ENCODE assay signal across 8 mouse cellular contexts in genomic region chr10:61068436-61069192, GRCm38 (mm10). TPM values are rescaled to one million over a fixed set of nuclear protein-coding genes. Genes with fewer than 3 reads are reported as not detected.
A peak's percentile ranks its signal among the peaks of the same experiment; 100 is the strongest.
DNase-seq lines count a peak whose midpoint lies in the region; ATAC-seq and TF ChIP-seq lines count a peak whose summit lies in the region.

No protein-coding gene starts in this region.

- dilution Hi-C loops in CH12.LX (cut with MboI; ENCODE audit: extremely low pct_ligation_motif_present, extremely low pct_unique_long_range_greater_than_20kb, low sequenced_read_pairs) = loop anchor here (25.0 kb wide), 1 partner anchor 306 kb away; the partner anchor contains the start of gene Slc29a3

- H3K79me2 ChIP-seq in CH12.LX (replicated peaks; ENCODE audit: control insufficient read depth, extremely low read depth, insufficient read depth, poor library complexity, severe bottlenecking) = no peaks in the 10 kb centered on the region

- peak; percentile 78 for TF ChIP-seq RAD21 in CH12.LX (IDR thresholded peaks at IDR 0.05; ENCODE audit: low read depth, low read length)

- WGBS in embryonic facial prominence, embryonic 13.5 days = 4% methylated on average over 8 of the region's 8 CpGs
- 2% methylated on average over 8 of the region's 8 CpGs for WGBS in heart, embryonic 14.5 days
- WGBS in liver, embryonic 14.5 days (ENCODE audit: insufficient replicate concordance) = 9% methylated on average over 8 of the region's 8 CpGs

- no peak overlapping the region for H3K27ac ChIP-seq in CH12.LX (ENCODE audit: insufficient read depth, low read depth)
- no peak overlapping the region for H3K27ac ChIP-seq in embryonic facial prominence, embryonic 13.5 days
- H3K27ac ChIP-seq in heart, embryonic 14.5 days (replicated peaks in 1 of 2; ENCODE audit: control insufficient read depth in 1 of 2, insufficient read depth in 1 of 2, low read depth in 2 of 2, low read length in 2 of 2) = peak overlapping the region; percentile 81 to 90
- no peak overlapping the region for H3K27ac ChIP-seq in liver, embryonic 14.5 days

- no peak overlapping the region; the same call in 1 of the 2 replicates for H3K4me2 ChIP-seq in CH12.LX (ENCODE audit: insufficient read depth, low read depth, poor library complexity, severe bottlenecking)
- peak overlapping the region; percentile 45 for H3K4me2 ChIP-seq in embryonic facial prominence, embryonic 13.5 days
- peak overlapping the region; percentile 52 for H3K4me2 ChIP-seq in heart, embryonic 14.5 days (ENCODE audit: low read length)
- H3K4me2 ChIP-seq in liver, embryonic 14.5 days (ENCODE audit: low read depth) = no peak overlapping the region

- H3K9me3 ChIP-seq in CH12.LX (replicated peaks; ENCODE audit: low read length) = no peaks in the 10 kb centered on the region
- no peaks in the 10 kb centered on the region for H3K9me3 ChIP-seq in embryonic facial prominence, embryonic 13.5 days
- no peaks in the 10 kb centered on the region for H3K9me3 ChIP-seq in heart, embryonic 14.5 days (ENCODE audit: control insufficient read depth, low read length)
- no peaks in the 10 kb centered on the region for H3K9me3 ChIP-seq in liver, embryonic 14.5 days (ENCODE audit: control insufficient read depth, low read length)

- TF ChIP-seq CTCF in CH12.LX (conservative IDR thresholded peaks at IDR 0.05 in 1 of 2, IDR thresholded peaks at IDR 0.05 in 1 of 2; ENCODE audit: low read depth in 2 of 2, low read length in 2 of 2) = peak; percentile 46 to 84
- TF ChIP-seq CTCF in liver, embryonic 14.5 days (IDR thresholded peaks at IDR 0.05; ENCODE audit: low read depth) = peak; percentile 90

- H3K27me3 ChIP-seq in CH12.LX (replicated peaks) = peaks cover 56% of the 10 kb centered on the region
- H3K27me3 ChIP-seq in embryonic facial prominence, embryonic 13.5 days = no peaks in the 10 kb centered on the region
- H3K27me3 ChIP-seq in heart, embryonic 14.5 days (ENCODE audit: control insufficient read depth, insufficient read depth, low read length) = no peaks in the 10 kb centered on the region
- no peaks in the 10 kb centered on the region for H3K27me3 ChIP-seq in liver, embryonic 14.5 days (ENCODE audit: control insufficient read depth, insufficient read depth, low read length)

- no peak for TF ChIP-seq EP300 in CH12.LX (IDR thresholded peaks at IDR 0.05; ENCODE audit: low read length)
- TF ChIP-seq EP300 in liver, embryonic 14.5 days (IDR thresholded peaks at IDR 0.05; ENCODE audit: low read depth) = no peak

- H3K4me1 ChIP-seq in CH12.LX (ENCODE audit: control insufficient read depth in 1 of 2, insufficient read depth in 2 of 2) = peaks cover 5 to 12% of the 10 kb centered on the region in 2 experiments
- peaks cover 31% of the 10 kb centered on the region for H3K4me1 ChIP-seq in embryonic facial prominence, embryonic 13.5 days
- peaks cover 18 to 29% of the 10 kb centered on the region in 2 experiments for H3K4me1 ChIP-seq in heart, embryonic 14.5 days (ENCODE audit: control insufficient read depth in 2 of 2, insufficient read depth in 2 of 2, low read length in 2 of 2)
- H3K4me1 ChIP-seq in liver, embryonic 14.5 days (replicated peaks; ENCODE audit: control insufficient read depth in 2 of 2, insufficient read depth in 2 of 2, low read length in 1 of 2) = peaks cover 0 to 5% of the 10 kb centered on the region in 2 experiments; a peak in 1 of 4 replicates

- H3K9ac ChIP-seq in CH12.LX (ENCODE audit: insufficient read depth, low read depth) = no peak overlapping the region
- H3K9ac ChIP-seq in embryonic facial prominence, embryonic 13.5 days = 0 out of 2 replicates have a peak overlapping the region, but pooled peaks have one; percentile 32
- peak overlapping the region; percentile 35 for H3K9ac ChIP-seq in heart, embryonic 14.5 days (ENCODE audit: low read length)
- no peak overlapping the region for H3K9ac ChIP-seq in liver, embryonic 14.5 days (replicated peaks)

- peak; percentile 64 for DNase-seq in CH12.LX (ENCODE audit: extremely low read depth)
- peak; percentile 30 to 70 for DNase-seq in adrenal gland, postnatal 36 days
- peak; percentile 59 to 67 for DNase-seq in kidney, postnatal 25 days
- DNase-seq in liver, embryonic 14.5 days (ENCODE audit: low read depth in 3 of 3, low spot score in 3 of 3) = peak; percentile 24 to 44 (median 37)
- DNase-seq in neural tube, embryonic 10.5 days (ENCODE audit: extremely low spot score, low spot score) = peak; percentile 66
- peak; percentile 53 for DNase-seq in thymus, postnatal 14 days

- TF ChIP-seq POLR2A in CH12.LX (IDR thresholded peaks at IDR 0.05; ENCODE audit: low read depth, low read length) = no peak

- in situ Hi-C loops in CH12.LX (cut with MboI; ENCODE audit: low pct_ligation_motif_present, low pct_unique_long_range_greater_than_20kb, low sequenced_read_pairs) = no loop called here

- no peak overlapping the region for H3K4me3 ChIP-seq in CH12.LX (replicated peaks in 1 of 3; ENCODE audit: low read depth in 2 of 3, low read length in 2 of 3, poor library complexity in 1 of 3)
- H3K4me3 ChIP-seq in embryonic facial prominence, embryonic 13.5 days = 0 out of 2 replicates have a peak overlapping the region, but pooled peaks have one; percentile 13
- H3K4me3 ChIP-seq in heart, embryonic 14.5 days (ENCODE audit: control insufficient read depth in 1 of 2, insufficient read depth in 1 of 2, low read depth in 1 of 2, low read length in 2 of 2) = peak overlapping the region; percentile 8; a peak in 1 of 4 replicates
- H3K4me3 ChIP-seq in liver, embryonic 14.5 days (ENCODE audit: insufficient read depth in 1 of 2, low read depth in 2 of 2, low read length in 2 of 2) = no peak overlapping the region

- H3K36me3 ChIP-seq in CH12.LX (replicated peaks in 1 of 2; ENCODE audit: control insufficient read depth in 1 of 2, insufficient read depth in 1 of 2, low read length in 1 of 2) = no peaks in the 10 kb centered on the region
- no peaks in the 10 kb centered on the region for H3K36me3 ChIP-seq in embryonic facial prominence, embryonic 13.5 days
- no peaks in the 10 kb centered on the region for H3K36me3 ChIP-seq in heart, embryonic 14.5 days (ENCODE audit: control insufficient read depth, insufficient read depth, low read length)
- no peaks in the 10 kb centered on the region for H3K36me3 ChIP-seq in liver, embryonic 14.5 days (replicated peaks; ENCODE audit: control insufficient read depth, insufficient read depth, low read depth)

- ATAC-seq in embryonic facial prominence, embryonic 13.5 days (ENCODE audit: insufficient number of reproducible peaks, insufficient read depth, low FRiP score, low TSS enrichment, low read depth) = 0 out of 2 replicates have a peak, but pooled peaks have one; percentile 16
- peak; percentile 62 for ATAC-seq in heart, embryonic 14.5 days (ENCODE audit: insufficient number of reproducible peaks, insufficient read depth, low FRiP score, low read depth)
- no peak for ATAC-seq in liver, embryonic 14.5 days (ENCODE audit: insufficient read depth)

TF ChIP-seq in CH12.LX, 34 proteins besides CTCF, POLR2A, EP300 and RAD21:
- no peak for TF ChIP-seq ZC3H11A (IDR thresholded peaks at IDR 0.05; ENCODE audit: low read depth, low read length)
- 0 out of 2 replicates have a peak, but pooled peaks have one; percentile 22 for TF ChIP-seq TCF12 (IDR thresholded peaks at IDR 0.05; ENCODE audit: low read depth, low read length)
- TF ChIP-seq SMC3 (IDR thresholded peaks at IDR 0.05; ENCODE audit: low read depth, low read length) = peak; percentile 59
- 0 out of 2 replicates have a peak, but pooled peaks have one; percentile 15 for TF ChIP-seq MEF2A (IDR thresholded peaks at IDR 0.05; ENCODE audit: borderline replicate concordance, low read depth, low read length)
- no peak for TF ChIP-seq PAX5 (IDR thresholded peaks at IDR 0.05; ENCODE audit: low read length)
- peak; percentile 68 for TF ChIP-seq CHD2 (IDR thresholded peaks at IDR 0.05; ENCODE audit: low read length)
- TF ChIP-seq MAZ (IDR thresholded peaks at IDR 0.05; ENCODE audit: low read depth, low read length) = 0 out of 2 replicates have a peak, but pooled peaks have one; percentile 53

RNA-seq across cellular contexts. Expression of gene Pcbd1, which starts 20.5 kb away (rescaled TPM):
- total RNA-seq in CH12.LX (2012; rRNA removed) (34.7 and 36.1 TPM in 2 replicates), CH12.LX (2014; rRNA removed) (16.5 and 19.3 TPM in 2 replicates)
- polyA plus RNA-seq in CH12.LX (2012; ENCODE audit: insufficient read length, low read depth) = 22.5 and 25.3 TPM in 2 replicates
- 10 to 100 TPM; 12.7 to 14.5 TPM for total RNA-seq in adrenal gland, postnatal 36 days (2021)
- polyA plus RNA-seq in embryonic facial prominence, embryonic 13.5 days (2015; fragmentation: Nextera tagmentation; extraction: Ambion mirVana) = 12.9 and 13.7 TPM in 2 replicates
- 84.7 and 95.5 TPM in 2 replicates for polyA plus RNA-seq in heart, embryonic 14.5 days (2014; fragmentation: Nextera tagmentation; extraction: Ambion mirVana)
- polyA plus RNA-seq in liver, embryonic 14.5 days (2012; rRNA removed) = 75.2 and 79.9 TPM in 2 replicates
- 162 and 164 TPM in 2 replicates for polyA plus RNA-seq in liver, embryonic 14.5 days (2014; fragmentation: Nextera tagmentation; extraction: Ambion mirVana)

Comparison
In these comparisons a context has a peak if more than half of its experiments do, and no peak if none do; other contexts are left out.
1. H3K27ac ChIP-seq: peak in heart, embryonic 14.5 days (2 of 2); none in CH12.LX (single experiment), embryonic facial prominence, embryonic 13.5 days (single experiment) and liver, embryonic 14.5 days (single experiment).
2. H3K4me2 ChIP-seq: peak in embryonic facial prominence, embryonic 13.5 days (single experiment) and heart, embryonic 14.5 days (single experiment); none in CH12.LX (single experiment) and liver, embryonic 14.5 days (single experiment).
3. H3K4me3 ChIP-seq: peak in embryonic facial prominence, embryonic 13.5 days (single experiment) and heart, embryonic 14.5 days (2 of 2); none in CH12.LX (0 of 3) and liver, embryonic 14.5 days (0 of 2).
4. H3K9ac ChIP-seq: peak in embryonic facial prominence, embryonic 13.5 days (single experiment) and heart, embryonic 14.5 days (single experiment); none in CH12.LX (single experiment) and liver, embryonic 14.5 days (single experiment).
5. Peak in every context shown above with its lines, with median percentiles within 50 percentile points of each other: DNase-seq.